Mouse (Mus musculus): Measurements from ENCODE around the gene Arl10. TPM values are rescaled to one million over a fixed set of nuclear protein-coding genes. Genes with fewer than 3 reads are reported as not detected.

The Arl10 gene
- total and polyA plus RNA-seq, 3 experiments, result 6.2 to 8.9 (median 6.8) TPM

- H3K9ac ChIP-seq (ENCODE audit: low read depth, low read length), result peak overlapping the region; percentile 22
- WGBS, result 48% methylated on average over 5 of the region's 5 CpGs
- H3K36me3 ChIP-seq (ENCODE audit: control insufficient read depth, insufficient read depth, low read length), result peaks cover 6% of the 10 kb centered on the region
- intact Hi-C loops (cut with DNase I), result no loop called here
- TF ChIP-seq EP300 (IDR thresholded peaks at IDR 0.05; ENCODE audit: insufficient read depth, low read depth, low read length) (0 out of 2 replicates have a peak, but pooled peaks have one; percentile 40), CTCF (IDR thresholded peaks at IDR 0.05) (no peak), POLR2A (IDR thresholded peaks at IDR 0.05; ENCODE audit: insufficient read depth, low read depth, low read length) (peak; percentile 73; the same call in 1 of the 2 replicates)
- no peak for DNase-seq
- peak overlapping the region; percentile 86 for H3K27ac ChIP-seq
- H3K79me2 ChIP-seq (replicated peaks; ENCODE audit: control insufficient read depth, insufficient read depth, low read length), result peaks cover 2% of the 10 kb centered on the region; the same call in 1 of the 2 replicates
- H3K4me3 ChIP-seq, result no peak overlapping the region
- no peaks in the 10 kb centered on the region for H3K27me3 ChIP-seq (ENCODE audit: control insufficient read depth, insufficient read depth, low read length)
- H3K4me1 ChIP-seq (ENCODE audit: control insufficient read depth, insufficient read depth, low read length), result peaks cover 11% of the 10 kb centered on the region
These were observed 30.6 kb downstream of the Arl10 start for GRCm38 (mm10) chr13:54605426-54605825.

DNA sequence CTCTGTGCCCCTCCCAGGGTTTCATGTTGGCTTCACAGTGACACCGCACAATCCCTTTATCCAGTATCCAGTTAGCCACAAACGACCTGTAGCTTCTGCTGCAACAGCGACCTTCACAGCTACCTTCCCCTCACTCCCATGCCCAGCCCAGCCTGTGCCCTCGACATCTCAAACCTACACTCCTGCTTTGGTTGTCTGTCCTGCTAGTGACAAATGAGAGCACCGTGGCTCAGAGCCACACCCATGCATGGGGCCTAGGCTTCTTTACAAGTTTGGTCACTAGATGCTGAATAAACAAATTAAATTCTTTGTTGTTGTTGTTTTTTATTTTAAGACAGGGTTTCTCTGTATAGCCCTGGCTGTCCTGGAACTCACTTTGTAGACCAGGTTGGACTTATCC, 32.4 kb downstream of the Arl10 start:
- WGBS, result 72% methylated on average over 5 of the region's 5 CpGs
- TF ChIP-seq POLR2A (IDR thresholded peaks at IDR 0.05; ENCODE audit: insufficient read depth, low read depth, low read length), result no peak
- no peak for TF ChIP-seq CTCF (IDR thresholded peaks at IDR 0.05)
- no peak for TF ChIP-seq EP300 (IDR thresholded peaks at IDR 0.05; ENCODE audit: insufficient read depth, low read depth, low read length)
- Histone ChIP-seq H3K4me1 (ENCODE audit: control insufficient read depth, insufficient read depth, low read length) (peaks cover 11% of the 10 kb centered on the region), H3K79me2 (replicated peaks; ENCODE audit: control insufficient read depth, insufficient read depth, low read length) (0 out of 2 replicates have a peak, but pooled peaks cover 2% of the 10 kb centered on the region), H3K36me3 (ENCODE audit: control insufficient read depth, insufficient read depth, low read length) (peaks cover 6% of the 10 kb centered on the region), H3K27me3 (ENCODE audit: control insufficient read depth, insufficient read depth, low read length) (no peaks in the 10 kb centered on the region), H3K27ac (no peak overlapping the region), H3K4me3 (no peak overlapping the region), H3K9ac (ENCODE audit: low read depth, low read length) (no peak overlapping the region)
- intact Hi-C loops (cut with DNase I), result no loop called here
- no peak for DNase-seq

DNA sequence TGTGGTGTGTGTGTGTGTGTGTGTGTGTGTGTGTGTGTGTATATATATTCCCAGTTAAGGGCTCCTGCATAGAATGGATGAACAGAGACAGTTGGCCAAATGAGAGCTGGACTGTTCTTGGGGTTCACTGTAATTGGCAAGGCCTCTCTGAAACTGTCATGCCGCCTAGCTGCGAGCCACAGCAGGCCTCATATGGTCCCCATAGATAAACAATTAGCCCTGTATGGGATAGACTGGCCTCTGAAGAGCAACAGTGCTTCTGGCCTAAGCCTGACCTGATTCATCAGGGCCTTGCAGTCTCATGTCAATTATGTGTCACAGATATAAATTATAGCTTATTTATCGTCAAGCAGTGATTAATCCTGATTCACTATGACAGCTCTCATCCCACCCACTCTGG, 33.2 kb downstream of the Arl10 start:
- DNase-seq, result no peak
- H3K27me3 ChIP-seq (ENCODE audit: control insufficient read depth, insufficient read depth, low read length), result no peaks in the 10 kb centered on the region

DNA sequence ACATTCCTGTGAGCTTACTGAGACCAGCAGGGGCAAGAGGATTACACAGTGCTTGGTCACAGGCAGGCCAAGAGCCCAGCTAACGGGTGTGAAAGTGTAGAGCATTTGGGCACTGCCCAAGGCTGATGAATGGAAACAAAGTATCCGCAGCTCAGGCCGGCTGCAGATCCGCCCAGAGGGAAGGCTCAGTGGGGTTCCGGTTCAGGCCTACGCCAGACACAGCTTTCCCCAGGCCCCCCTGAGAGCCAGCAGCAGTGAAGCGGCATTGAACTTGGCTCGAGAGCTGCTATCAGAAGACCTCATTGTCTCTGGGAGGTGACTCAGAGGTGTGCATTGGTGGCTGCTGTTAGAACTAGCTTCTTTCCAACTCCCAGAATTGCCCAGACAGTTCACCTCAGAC, 33.9 kb downstream of the Arl10 start:
- peak overlapping the region; percentile 7; the same call in 1 of the 2 replicates for H3K4me3 ChIP-seq
- H3K27ac ChIP-seq, result peak overlapping the region; percentile 45
- no peaks in the 10 kb centered on the region for H3K79me2 ChIP-seq (replicated peaks; ENCODE audit: control insufficient read depth, insufficient read depth, low read length)
- H3K4me1 ChIP-seq (ENCODE audit: control insufficient read depth, insufficient read depth, low read length), result peaks cover 9% of the 10 kb centered on the region
- 0 out of 2 replicates have a peak, but pooled peaks have one; percentile 16 for TF ChIP-seq EP300 (IDR thresholded peaks at IDR 0.05; ENCODE audit: insufficient read depth, low read depth, low read length)
- TF ChIP-seq POLR2A (IDR thresholded peaks at IDR 0.05; ENCODE audit: insufficient read depth, low read depth, low read length), result no peak
- no peak for TF ChIP-seq CTCF (IDR thresholded peaks at IDR 0.05)
- H3K9ac ChIP-seq (ENCODE audit: low read depth, low read length), result peak overlapping the region; percentile 47
- 30% methylated on average over 8 of the region's 8 CpGs for WGBS
- peaks cover 6% of the 10 kb centered on the region for H3K36me3 ChIP-seq (ENCODE audit: control insufficient read depth, insufficient read depth, low read length)
- intact Hi-C loops (cut with DNase I), result no loop called here
- peak; percentile 52 to 56 for DNase-seq
- no peaks in the 10 kb centered on the region for H3K27me3 ChIP-seq (ENCODE audit: control insufficient read depth, insufficient read depth, low read length)

More for the DNA sequence above, 33.2 kb downstream of the Arl10 start:
- Histone ChIP-seq H3K79me2 (replicated peaks; ENCODE audit: control insufficient read depth, insufficient read depth, low read length) (0 out of 2 replicates have a peak, but pooled peaks cover 2% of the 10 kb centered on the region), H3K9ac (ENCODE audit: low read depth, low read length) (no peak overlapping the region), H3K4me3 (no peak overlapping the region), H3K4me1 (ENCODE audit: control insufficient read depth, insufficient read depth, low read length) (peaks cover 11% of the 10 kb centered on the region), H3K36me3 (ENCODE audit: control insufficient read depth, insufficient read depth, low read length) (peaks cover 6% of the 10 kb centered on the region), H3K27ac (peak overlapping the region; percentile 45)
- 89% methylated on average over 3 of the region's 3 CpGs for WGBS
- intact Hi-C loops (cut with DNase I), result no loop called here
- TF ChIP-seq POLR2A (IDR thresholded peaks at IDR 0.05; ENCODE audit: insufficient read depth, low read depth, low read length) (no peak), CTCF (IDR thresholded peaks at IDR 0.05) (no peak), EP300 (IDR thresholded peaks at IDR 0.05; ENCODE audit: insufficient read depth, low read depth, low read length) (no peak)

GRCm38 (mm10) chr13:54609301-54609700, 34.5 kb downstream of the Arl10 start:
- 22% methylated on average over 1 of the region's 1 CpGs for WGBS
- H3K36me3 ChIP-seq (ENCODE audit: control insufficient read depth, insufficient read depth, low read length), result peaks cover 6% of the 10 kb centered on the region
- TF ChIP-seq POLR2A (IDR thresholded peaks at IDR 0.05; ENCODE audit: insufficient read depth, low read depth, low read length), result no peak
- TF ChIP-seq CTCF (IDR thresholded peaks at IDR 0.05), result no peak
- no peak overlapping the region for H3K4me3 ChIP-seq
- H3K27ac ChIP-seq, result peak overlapping the region; percentile 45
- H3K27me3 ChIP-seq (ENCODE audit: control insufficient read depth, insufficient read depth, low read length), result no peaks in the 10 kb centered on the region
- H3K79me2 ChIP-seq (replicated peaks; ENCODE audit: control insufficient read depth, insufficient read depth, low read length), result no peaks in the 10 kb centered on the region
- no peak for DNase-seq
- H3K4me1 ChIP-seq (ENCODE audit: control insufficient read depth, insufficient read depth, low read length), result peaks cover 9% of the 10 kb centered on the region
- no peak overlapping the region for H3K9ac ChIP-seq (ENCODE audit: low read depth, low read length)
- intact Hi-C loops (cut with DNase I), result no loop called here

- peaks cover 6% of the 10 kb centered on the region for H3K36me3 ChIP-seq (ENCODE audit: control insufficient read depth, insufficient read depth, low read length)
- H3K27ac ChIP-seq, result peak overlapping the region; percentile 96
- H3K4me1 ChIP-seq (ENCODE audit: control insufficient read depth, insufficient read depth, low read length), result peaks cover 4% of the 10 kb centered on the region
- peak overlapping the region; percentile 86 for H3K4me3 ChIP-seq
- TF ChIP-seq CTCF (IDR thresholded peaks at IDR 0.05) (no peak), POLR2A (IDR thresholded peaks at IDR 0.05; ENCODE audit: insufficient read depth, low read depth, low read length) (no peak), EP300 (IDR thresholded peaks at IDR 0.05; ENCODE audit: insufficient read depth, low read depth, low read length) (no peak)
- intact Hi-C loops (cut with DNase I), result loop anchor here (2.0 kb wide), 1 partner anchor 20 kb away; the partner anchor contains the start of genes Higd2a and Nop16
- 13% methylated on average over 13 of the region's 13 CpGs for WGBS
- no peaks in the 10 kb centered on the region for H3K27me3 ChIP-seq (ENCODE audit: control insufficient read depth, insufficient read depth, low read length)
- no peaks in the 10 kb centered on the region for H3K79me2 ChIP-seq (replicated peaks; ENCODE audit: control insufficient read depth, insufficient read depth, low read length)
- no peak for DNase-seq
- peak overlapping the region; percentile 94 for H3K9ac ChIP-seq (ENCODE audit: low read depth, low read length)
These were observed 35.8 kb downstream of the Arl10 start for GRCm38 (mm10) chr13:54610613-54610971.

All from heart, adult 2 months (tissue).